Mouse (Mus musculus) B cell, adult (primary cell): Measurements from ENCODE around the gene Galr2. TPM values are rescaled to one million over a fixed set of nuclear protein-coding genes. Genes with fewer than 3 reads are reported as not detected.

ENCODE experiments used
- total RNA-seq: library from RNA; stranded (reverse); gene quantifications from 4 replicates; pipeline ENCODE4 v1.2.4, GENCODE M21; 2023; ENCODE audit not compliant: inconsistent age

Gene Galr2
- total RNA-seq = 0.42 TPM in 1 of 4 replicates, not detected in the others

GRCm38 (mm10) chr11:116280751-116281663 is at the start of gene Galr2:
Galr2 (plus strand) TSS chr11:116280939.

GRCm38 (mm10) chr11:116237742-116238395 is 42.9 kb upstream of the Galr2 start, which contains the start of gene Evpl:
Evpl (minus strand) TSS chr11:116238077.

GRCm38 (mm10) chr11:116274045-116274666 is 6.6 kb upstream of the Galr2 start, which contains the start of gene Srp68:
Srp68 (minus strand) TSS chr11:116274217.

GRCm38 (mm10) chr11:116307019-116307725 is 26.4 kb downstream of the Galr2 start, which contains the start of gene Exoc7:
Exoc7 (minus strand) TSS chr11:116307233.

Other genes starting within 250 kb of the Galr2 start
- 58.7 to 68.2 TPM (median 59.6 TPM) in 4 replicates for gene Unc13d, start 203.0 kb upstream of the Galr2 start, total RNA-seq
- 249 to 307 TPM (median 282 TPM) in 4 replicates for gene Wbp2, start 193.9 kb upstream of the Galr2 start, total RNA-seq
- gene Trim47, start 153.7 kb upstream of the Galr2 start, total RNA-seq = 0.54 to 1.4 TPM (median 0.57 TPM) in 3 of 4 replicates, not detected in the other
- 35.0 to 42.1 TPM (median 37.0 TPM) in 4 replicates for gene Trim65, start 149.8 kb upstream of the Galr2 start, total RNA-seq
- 53.7 to 79.8 TPM (median 64.1 TPM) in 4 replicates for gene Mrpl38, start 142.1 kb upstream of the Galr2 start, total RNA-seq
- 37.5 to 41.8 TPM (median 39.2 TPM) in 4 replicates for gene Fbf1, start 112.8 kb upstream of the Galr2 start, total RNA-seq
- gene Ten1, start 82.1 kb upstream of the Galr2 start, total RNA-seq = 43.7 to 50.4 TPM (median 47.7 TPM) in 4 replicates
- 22.1 to 31.2 TPM (median 24.6 TPM) in 4 replicates for gene Acox1, start 81.9 kb upstream of the Galr2 start, total RNA-seq
- gene Evpl, start 42.9 kb upstream of the Galr2 start, total RNA-seq = 0.09 to 0.26 TPM (median 0.14 TPM) in 4 replicates
- 54.6 to 63.6 TPM (median 60.0 TPM) in 4 replicates for gene Srp68, start 6.7 kb upstream of the Galr2 start, total RNA-seq
- gene Exoc7, start 26.3 kb downstream of the Galr2 start, total RNA-seq = 57.5 to 66.5 TPM (median 60.3 TPM) in 4 replicates
- 0.99 to 2.1 TPM (median 1.2 TPM) in 4 replicates for gene Foxj1, start 54.5 kb downstream of the Galr2 start, total RNA-seq
- 36.7 to 69.1 TPM (median 49.1 TPM) in 4 replicates for gene Rnf157, start 132.1 kb downstream of the Galr2 start, total RNA-seq
- gene Ubald2, start 153.2 kb downstream of the Galr2 start, total RNA-seq = 67.5 to 79.6 TPM (median 71.8 TPM) in 4 replicates
- 0.18 TPM in 1 of 4 replicates, not detected in the others for gene Qrich2, start 185.3 kb downstream of the Galr2 start, total RNA-seq
- 79.3 to 86.5 TPM (median 80.9 TPM) in 4 replicates for gene Prpsap1, start 213.3 kb downstream of the Galr2 start, total RNA-seq
- gene Sphk1, start 250.0 kb downstream of the Galr2 start, total RNA-seq = 0.27 to 0.51 TPM (median 0.36 TPM) in 4 replicates